Mouse (Mus musculus) midbrain, embryonic 14.5 days (tissue): ENCODE measurements at regions not wholly inside any gene's neighbourhood (a gene's known extent, or its start where the extent isn't known, plus 50 kb on each side); places are given as distances from the start of the nearest gene placed in this dataset.

Experiments used
- ATAC-seq: fragments of 200-750 bp; cut with Nextera tagmentation; 2 replicates; pipeline ENCODE4 v1.8.0; 2017; ENCODE audit warnings: moderate number of reproducible peaks, moderate library complexity; ENCODE audit not compliant: low FRiP score, low TSS enrichment
- DNase-seq: peaks from one replicate; pipeline ENCODE4 v3.0.0-alpha.2; 2015
- H3K27ac ChIP-seq: fragments of 300-500 bp; sonication (generic); replicated peaks from 2 replicates; pipeline ENCODE4 v1.5.1; 2014; ENCODE audit warnings: mild to moderate bottlenecking, low read depth, low read length, moderate library complexity
- H3K27me3 ChIP-seq: fragments of 300-500 bp; sonication (generic); 2 replicates; pipeline ENCODE4 v1.6.1; 2014; ENCODE audit warnings: low read length, control low read depth, mixed read lengths; ENCODE audit not compliant: control insufficient read depth, insufficient read depth
- H3K36me3 ChIP-seq: fragments of 300-500 bp; sonication (generic); 2 replicates; pipeline ENCODE4 v1.6.1; 2014; ENCODE audit warnings: low read length, control low read depth; ENCODE audit not compliant: control insufficient read depth, insufficient read depth
- H3K4me1 ChIP-seq: fragments of 300-500 bp; sonication (generic); 2 replicates; pipeline ENCODE4 v1.6.1; 2014; ENCODE audit warnings: mild to moderate bottlenecking, antibody characterized with exemption, low read length, control low read depth; ENCODE audit not compliant: control insufficient read depth, insufficient read depth
- H3K4me2 ChIP-seq: fragments of 300-500 bp; sonication (generic); 2 replicates; pipeline ENCODE4 v1.6.1; 2014; ENCODE audit warnings: mild to moderate bottlenecking, low read length, moderate library complexity
- H3K4me3 ChIP-seq: fragments of 300-500 bp; sonication (generic); replicated peaks from 2 replicates; pipeline ENCODE4 v1.5.1; 2014; ENCODE audit warnings: low read depth, low read length
- H3K9ac ChIP-seq: fragments of 300-500 bp; sonication (generic); replicated peaks from 2 replicates; pipeline ENCODE4 v1.6.1; 2014; ENCODE audit warnings: mild to moderate bottlenecking, low read length, moderate library complexity
- H3K9me3 ChIP-seq: fragments of 300-500 bp; sonication (generic); 2 replicates; pipeline ENCODE4 v1.6.1; 2016; ENCODE audit warnings: low read length, control low read depth, mixed read lengths; ENCODE audit not compliant: control insufficient read depth
- WGBS: fragments of 180-500 bp; shearing (Covaris S2); extraction: QIAGEN DNeasy Blood & Tissue Kit; methylation state at CpG from one replicate; pipeline ENCODE4 v1.1.7; 2014; 5-methylcytosine and 5-hydroxymethylcytosine counted together

DNA sequence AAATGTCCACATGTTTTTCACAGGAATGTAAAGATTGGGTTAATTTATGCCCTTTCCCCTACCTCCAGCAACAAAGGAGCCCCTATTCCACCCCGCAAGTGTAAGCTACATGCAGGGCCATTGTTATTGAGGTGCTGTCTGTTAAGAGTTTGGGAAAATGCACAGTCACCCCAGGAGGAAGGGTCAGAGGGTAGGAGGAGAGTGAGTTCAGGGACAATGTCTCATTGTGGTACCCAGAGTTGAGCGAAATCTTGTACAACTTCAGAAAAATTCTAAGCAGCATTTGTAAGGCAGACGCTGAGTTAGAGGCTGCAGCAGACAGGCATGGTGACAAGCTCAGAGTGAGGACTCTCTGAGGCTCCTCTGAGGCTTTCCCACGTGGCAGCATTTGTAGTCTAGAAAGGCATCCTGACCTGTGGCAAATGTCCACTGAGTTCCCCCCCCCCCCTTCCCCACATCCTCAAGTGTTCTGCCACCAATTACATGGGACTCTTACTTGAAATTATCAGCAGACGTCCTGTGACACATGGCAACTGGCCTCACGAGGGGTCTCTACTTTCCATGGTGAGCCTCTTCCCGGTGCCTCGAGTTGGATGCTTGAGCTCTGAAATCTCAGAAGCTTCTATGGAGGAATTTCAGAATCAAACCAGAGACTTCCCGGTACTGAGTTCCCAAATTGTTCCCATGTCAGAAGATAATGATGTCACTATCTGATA is 57.8 kb upstream of the Cops8 start:
- H3K27me3 ChIP-seq: no peaks in the 10 kb centered on the region
- no peak overlapping the region for H3K27ac ChIP-seq
- H3K36me3 ChIP-seq: no peaks in the 10 kb centered on the region
- DNase-seq (no peak), ATAC-seq (no peak)
- no peak overlapping the region for H3K4me3 ChIP-seq
- H3K4me1 ChIP-seq: peaks cover 6% of the 10 kb centered on the region; the same call in 1 of the 2 replicates
- no peak overlapping the region for H3K4me2 ChIP-seq
- 28% methylated on average over 9 of the region's 9 CpGs for WGBS
- no peaks in the 10 kb centered on the region for H3K9me3 ChIP-seq
- H3K9ac ChIP-seq: no peak overlapping the region

DNA sequence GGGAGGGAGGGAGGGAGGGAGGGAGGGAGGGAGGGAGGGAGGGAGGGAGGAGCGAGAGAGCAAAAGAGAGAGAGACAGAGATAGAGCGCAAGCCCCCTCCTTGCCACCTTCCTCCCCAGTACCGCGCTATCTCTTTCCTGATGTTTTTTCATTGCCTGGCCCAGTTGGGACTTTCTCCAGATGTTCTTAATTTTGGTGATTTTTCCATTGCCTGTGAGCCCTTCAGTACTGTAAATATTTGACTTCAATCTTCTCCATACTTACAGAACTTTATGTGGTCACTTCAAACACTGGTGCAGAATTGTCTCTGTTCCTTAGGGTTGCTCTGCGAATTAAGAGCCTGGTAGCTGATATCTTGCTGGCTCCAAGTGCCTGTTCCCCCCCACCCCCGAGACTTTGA is 50.1 kb upstream of the Cops8 start:
- no peak overlapping the region for H3K4me2 ChIP-seq
- ATAC-seq (no peak), DNase-seq (no peak)
- H3K27ac ChIP-seq: no peak overlapping the region
- 91% methylated on average over 6 of the region's 6 CpGs for WGBS
- no peaks in the 10 kb centered on the region for H3K9me3 ChIP-seq
- H3K4me3 ChIP-seq: no peak overlapping the region
- H3K36me3 ChIP-seq: no peaks in the 10 kb centered on the region
- no peaks in the 10 kb centered on the region for H3K27me3 ChIP-seq
- 0 out of 2 replicates have a peak, but pooled peaks cover 3% of the 10 kb centered on the region for H3K4me1 ChIP-seq
- H3K9ac ChIP-seq: no peak overlapping the region
